Mouse (Mus musculus) cerebellum, adult 18-20 months (tissue): Measurements from ENCODE around the gene Mapkap1.
"Not testable (repeated sequence)": the region's sequence is repeated elsewhere in the genome, so short reads cannot be mapped to it uniquely, and the experiment has no call there.

Experiments
- DNase-seq, 2 experiments: peaks; one replicate each; pipeline ENCODE4 v3.0.0; 2021

Mapkap1 gene

GRCm38 (mm10) chr2:34432887-34433286, 26.3 kb downstream of the Mapkap1 start:
- not testable (repeated sequence) for DNase-seq

GRCm38 (mm10) chr2:34436321-34436720, 29.8 kb downstream of the Mapkap1 start:
- DNase-seq = no peak

GRCm38 (mm10) chr2:34448756-34449155, 42.2 kb downstream of the Mapkap1 start:
- no peak for DNase-seq

GRCm38 (mm10) chr2:34462490-34462889, 55.9 kb downstream of the Mapkap1 start:
- DNase-seq = no peak

GRCm38 (mm10) chr2:34468559-34469141, 62.1 kb downstream of the Mapkap1 start:
- no peak for DNase-seq

- DNase-seq = no peak
Measured at GRCm38 (mm10) chr2:34469324-34469723, 62.8 kb downstream of the Mapkap1 start.

- peak; percentile 60 to 71 for DNase-seq
Measured at GRCm38 (mm10) chr2:34473775-34474174, 67.2 kb downstream of the Mapkap1 start.

GRCm38 (mm10) chr2:34481401-34481800, 74.8 kb downstream of the Mapkap1 start:
- DNase-seq = no peak

- no peak for DNase-seq
Measured at GRCm38 (mm10) chr2:34482102-34482501, 75.5 kb downstream of the Mapkap1 start.

GRCm38 (mm10) chr2:34482531-34482930, 76.0 kb downstream of the Mapkap1 start:
- DNase-seq = peak; percentile 29 to 55

- peak; percentile 33 to 46 for DNase-seq
Measured at GRCm38 (mm10) chr2:34487281-34487680, 80.7 kb downstream of the Mapkap1 start.

- DNase-seq = no peak
Measured at GRCm38 (mm10) chr2:34503975-34504730, 97.6 kb downstream of the Mapkap1 start.

GRCm38 (mm10) chr2:34506162-34506561, 99.6 kb downstream of the Mapkap1 start:
- DNase-seq = not testable (repeated sequence)

- DNase-seq = no peak
Measured at GRCm38 (mm10) chr2:34509856-34510255, 103.3 kb downstream of the Mapkap1 start.

- DNase-seq = no peak
Measured at GRCm38 (mm10) chr2:34515263-34515662, 108.7 kb downstream of the Mapkap1 start.

GRCm38 (mm10) chr2:34518083-34518482, 111.5 kb downstream of the Mapkap1 start:
- no peak for DNase-seq

GRCm38 (mm10) chr2:34518526-34518925, 112.0 kb downstream of the Mapkap1 start:
- no peak for DNase-seq

GRCm38 (mm10) chr2:34519525-34519924, 113.0 kb downstream of the Mapkap1 start:
- peak; percentile 17 to 23 for DNase-seq

GRCm38 (mm10) chr2:34521384-34521783, 114.8 kb downstream of the Mapkap1 start:
- DNase-seq = no peak

GRCm38 (mm10) chr2:34526527-34527371, 120.2 kb downstream of the Mapkap1 start:
- peak; percentile 21 to 38 for DNase-seq

- no peak for DNase-seq
Measured at GRCm38 (mm10) chr2:34528491-34528890, 121.9 kb downstream of the Mapkap1 start.

GRCm38 (mm10) chr2:34530042-34530441, 123.5 kb downstream of the Mapkap1 start:
- DNase-seq = peak; percentile 28 to 40

GRCm38 (mm10) chr2:34531801-34532298, 125.3 kb downstream of the Mapkap1 start:
- peak in 1 of 2 experiments; percentile 28 for DNase-seq
